Mouse (Mus musculus) cerebellum, adult (tissue): ENCODE results near the gene Asic5.

Source experiments
- ATAC-seq: cut with Nextera tagmentation; 2 replicates; pipeline ENCODE4 v1.9.2; 2017; ENCODE audit warnings: mild to moderate bottlenecking, moderate library complexity, mixed read lengths; ENCODE audit not compliant: insufficient number of reproducible peaks, low FRiP score, low TSS enrichment

The Asic5 gene

GRCm38 (mm10) chr3:81981990-81982389 is at the start of gene Asic5:
Gene Asic5, plus strand, starts transcription at chr3:81982290.
- ATAC-seq: no peak

GRCm38 (mm10) chr3:81933348-81933747 is 48.7 kb upstream of the Asic5 start:
- ATAC-seq: no peak

- no peak for ATAC-seq
These were observed 43.2 kb upstream of the Asic5 start for GRCm38 (mm10) chr3:81938924-81939323.

- ATAC-seq: no peak
These were observed 39.7 kb upstream of the Asic5 start for GRCm38 (mm10) chr3:81942341-81942740.

GRCm38 (mm10) chr3:81943097-81943496 is 39.0 kb upstream of the Asic5 start:
- ATAC-seq: no peak

GRCm38 (mm10) chr3:81944851-81945393 is 37.2 kb upstream of the Asic5 start:
- no peak for ATAC-seq

GRCm38 (mm10) chr3:81949048-81949447 is 33.0 kb upstream of the Asic5 start:
- no peak for ATAC-seq

- no peak for ATAC-seq
These were observed 30.3 kb upstream of the Asic5 start for GRCm38 (mm10) chr3:81951785-81952184.

GRCm38 (mm10) chr3:81957484-81957883 is 24.6 kb upstream of the Asic5 start:
- ATAC-seq: no peak

- ATAC-seq: no peak
These were observed 20.8 kb upstream of the Asic5 start for GRCm38 (mm10) chr3:81961336-81961735.

GRCm38 (mm10) chr3:81963768-81964167 is 18.3 kb upstream of the Asic5 start:
- ATAC-seq: peak; percentile 49

- peak; percentile 92 for ATAC-seq
These were observed 17.5 kb upstream of the Asic5 start for GRCm38 (mm10) chr3:81964596-81964995.

GRCm38 (mm10) chr3:81975607-81976006 is 6.5 kb upstream of the Asic5 start:
- no peak for ATAC-seq

- no peak for ATAC-seq
These were observed 6.0 kb upstream of the Asic5 start, which contains the start of gene Tdo2 for GRCm38 (mm10) chr3:81976102-81976501. Gene Tdo2, minus strand, starts transcription at chr3:81976202.

- no peak for ATAC-seq
These were observed 514 bp upstream of the Asic5 start for GRCm38 (mm10) chr3:81981576-81981975.

- ATAC-seq: no peak
These were observed 1.2 kb downstream of the Asic5 start for GRCm38 (mm10) chr3:81983120-81983895.

GRCm38 (mm10) chr3:81985100-81985499 is 3.0 kb downstream of the Asic5 start:
- ATAC-seq: no peak

- ATAC-seq: no peak
These were observed 4.0 kb downstream of the Asic5 start for GRCm38 (mm10) chr3:81986103-81986502.

- no peak for ATAC-seq
These were observed 5.5 kb downstream of the Asic5 start for GRCm38 (mm10) chr3:81987628-81988027.

GRCm38 (mm10) chr3:81989692-81990141 is 7.6 kb downstream of the Asic5 start:
- ATAC-seq: no peak

GRCm38 (mm10) chr3:81990531-81990930 is 8.4 kb downstream of the Asic5 start:
- ATAC-seq: no peak

GRCm38 (mm10) chr3:81995371-81995770 is 13.3 kb downstream of the Asic5 start:
- ATAC-seq: no peak
